Mouse (Mus musculus) liver, adult 2 months (tissue): ENCODE data around the gene Elmo3. TPM values are rescaled to one million over a fixed set of nuclear protein-coding genes. Genes with fewer than 3 reads are reported as not detected.

Source experiments
- DNase-seq: peaks from one replicate; pipeline ENCODE4 v3.0.0-alpha.2; 2011; ENCODE audit warnings: low read depth, low spot score; ENCODE audit errors: extremely low read depth
- H3K27ac ChIP-seq: fragments of 200-500 bp; replicated peaks from 2 replicates; pipeline ENCODE4 v1.5.1; 2012; ENCODE audit warnings: low read depth, mild to moderate bottlenecking, control low read depth, inconsistent platforms, low read length; ENCODE audit not compliant: insufficient read depth
- H3K27me3 ChIP-seq: fragments of 200-500 bp; 2 replicates; pipeline ENCODE4 v1.6.1; 2012; ENCODE audit warnings: mild to moderate bottlenecking, moderate library complexity, low read length, inconsistent platforms; ENCODE audit not compliant: control insufficient read depth, insufficient read depth
- H3K36me3 ChIP-seq: fragments of 200-500 bp; 2 replicates; pipeline ENCODE4 v1.6.1; 2012; ENCODE audit warnings: low read length, inconsistent platforms; ENCODE audit not compliant: control insufficient read depth, insufficient read depth
- H3K4me1 ChIP-seq: fragments of 200-500 bp; 2 replicates; pipeline ENCODE4 v1.6.1; 2011; ENCODE audit warnings: low read length; ENCODE audit not compliant: control insufficient read depth, insufficient read depth
- H3K4me3 ChIP-seq: fragments of 200-500 bp; 2 replicates; pipeline ENCODE4 v1.5.1; 2011; ENCODE audit warnings: low read depth, mild to moderate bottlenecking, control low read depth, low read length, moderate library complexity; ENCODE audit not compliant: insufficient read depth
- H3K79me2 ChIP-seq: fragments of 200-500 bp; 2 replicates; pipeline ENCODE4 v1.6.1; 2012; ENCODE audit warnings: inconsistent platforms, mild to moderate bottlenecking, low read length, moderate library complexity; ENCODE audit not compliant: control insufficient read depth, insufficient read depth
- H3K9ac ChIP-seq: fragments of 200-500 bp; 2 replicates; pipeline ENCODE4 v1.6.1; 2012; ENCODE audit warnings: low read depth, mild to moderate bottlenecking, control low read depth, inconsistent platforms, low read length
- CTCF ChIP-seq: fragments of 200-500 bp; IDR thresholded peaks from 2 replicates; pipeline ENCODE4 v1.5.1; 2011; ENCODE audit warnings: low read depth, low read length, control low read depth
- POLR2A ChIP-seq: fragments of 200-500 bp; IDR thresholded peaks from 2 replicates; pipeline ENCODE4 v1.6.1; 2011; ENCODE audit warnings: low read length, control low read depth; ENCODE audit not compliant: insufficient read depth; ENCODE audit errors: extremely low read depth
- WGBS: fragments of 180-500 bp; shearing (Covaris S2); methylation state at CpG from one replicate; pipeline ENCODE4 v1.1.7; 2018; 5-methylcytosine and 5-hydroxymethylcytosine counted together
- polyA plus RNA-seq: library from polyadenylated mRNA; depleted of rRNA; stranded (reverse); fragments of >200 nt; gene quantifications from 2 replicates; pipeline ENCODE4 v1.2.3, GENCODE M21; 2012
- total RNA-seq: library from RNA; depleted of rRNA; stranded (reverse); fragments of >200 nt; gene quantifications from 2 replicates; pipeline ENCODE4 v1.2.3, GENCODE M21; 2014

Gene Elmo3
- total and polyA plus RNA-seq, 2 experiments = 16.8 to 33.4 TPM

GRCm38 (mm10) chr8:105325641-105326093 is 20.3 kb downstream of the Elmo3 start:
- 0% methylated on average over 12 of the region's 12 CpGs for whole genome bisulfite sequencing
- H3K27me3 ChIP-seq = no peaks in the 10 kb centered on the region
- H3K4me1 ChIP-seq = peaks cover 11% of the 10 kb centered on the region
- peaks cover 7% of the 10 kb centered on the region; the same call in 1 of the 2 replicates for H3K36me3 ChIP-seq
- peak overlapping the region; percentile 71 for H3K9ac ChIP-seq
- H3K4me3 ChIP-seq = peak overlapping the region; percentile 58
- H3K27ac ChIP-seq = peak overlapping the region; percentile 29
- DNase-seq = no peak
- H3K79me2 ChIP-seq = peaks cover 7% of the 10 kb centered on the region; the same call in 1 of the 2 replicates
- TF ChIP-seq POLR2A (no peak), CTCF (no peak)

GRCm38 (mm10) chr8:105326141-105326672 is 20.8 kb downstream of the Elmo3 start, which contains the start of the genes Lrrc29 and Tmem208:
Gene Lrrc29 (minus strand): TSS chr8:105326278.
Gene Tmem208 (plus strand): TSS chr8:105326354.
- Histone ChIP-seq H3K79me2 (peaks cover 7% of the 10 kb centered on the region; the same call in 1 of the 2 replicates), H3K4me3 (peak within 1 kb of the TSS; percentile 58), H3K27ac (peak within 1 kb of the TSS; percentile 29), H3K4me1 (peaks cover 11% of the 10 kb centered on the region), H3K27me3 (no peaks in the 10 kb centered on the region), H3K9ac (peak within 1 kb of the TSS; percentile 71), H3K36me3 (peaks cover 7% of the 10 kb centered on the region; the same call in 1 of the 2 replicates)
- peak; percentile 83 for DNase-seq
- peak; percentile 61 for TF ChIP-seq CTCF
- TF ChIP-seq POLR2A = peak; percentile 76
- WGBS = under 1% methylated on average over 36 of the region's 36 CpGs

GRCm38 (mm10) chr8:105326968-105327367 is 21.6 kb downstream of the Elmo3 start:
- no peak overlapping the region for H3K27ac ChIP-seq
- peak overlapping the region; percentile 57 for H3K9ac ChIP-seq
- no peaks in the 10 kb centered on the region for H3K27me3 ChIP-seq
- H3K4me1 ChIP-seq = peaks cover 11% of the 10 kb centered on the region
- peaks cover 7% of the 10 kb centered on the region; the same call in 1 of the 2 replicates for H3K79me2 ChIP-seq
- peak overlapping the region; percentile 58 for H3K4me3 ChIP-seq
- no peak for TF ChIP-seq CTCF
- no peak for TF ChIP-seq POLR2A
- 23% methylated on average over 6 of the region's 6 CpGs for WGBS
- peaks cover 7% of the 10 kb centered on the region; the same call in 1 of the 2 replicates for H3K36me3 ChIP-seq
- no peak for DNase-seq

- Histone ChIP-seq H3K27me3 (no peaks in the 10 kb centered on the region), H3K27ac (no peak overlapping the region), H3K9ac (no peak overlapping the region), H3K36me3 (peaks cover 7% of the 10 kb centered on the region; the same call in 1 of the 2 replicates), H3K4me1 (peaks cover 10% of the 10 kb centered on the region), H3K4me3 (no peak overlapping the region), H3K79me2 (peaks cover 6% of the 10 kb centered on the region; the same call in 1 of the 2 replicates)
- 87% methylated on average over 12 of the region's 12 CpGs for WGBS
- no peak for DNase-seq
- TF ChIP-seq CTCF = no peak
- no peak for TF ChIP-seq POLR2A
Observed at GRCm38 (mm10) chr8:105330325-105330724, 24.9 kb downstream of the Elmo3 start.

GRCm38 (mm10) chr8:105331469-105331868 is 26.1 kb downstream of the Elmo3 start:
- Histone ChIP-seq H3K4me1 (peaks cover 7% of the 10 kb centered on the region), H3K27me3 (no peaks in the 10 kb centered on the region), H3K27ac (no peak overlapping the region), H3K9ac (no peak overlapping the region), H3K4me3 (no peak overlapping the region), H3K36me3 (peaks cover 7% of the 10 kb centered on the region; the same call in 1 of the 2 replicates), H3K79me2 (no peaks in the 10 kb centered on the region)
- WGBS = 94% methylated on average over 22 of the region's 22 CpGs
- TF ChIP-seq POLR2A = no peak
- TF ChIP-seq CTCF = no peak
- DNase-seq = no peak

- Histone ChIP-seq H3K4me1 (peaks cover 5% of the 10 kb centered on the region), H3K36me3 (peaks cover 7% of the 10 kb centered on the region; the same call in 1 of the 2 replicates), H3K79me2 (no peaks in the 10 kb centered on the region), H3K27me3 (no peaks in the 10 kb centered on the region), H3K4me3 (no peak overlapping the region), H3K27ac (no peak overlapping the region), H3K9ac (no peak overlapping the region)
- no peak for DNase-seq
- TF ChIP-seq CTCF = no peak
- no peak for TF ChIP-seq POLR2A
- 85% methylated on average over 9 of the region's 9 CpGs for WGBS
Observed at GRCm38 (mm10) chr8:105331931-105332330, 26.5 kb downstream of the Elmo3 start.
